Mouse (Mus musculus): ENCODE measurements around the gene Rims1.

GRCm38 (mm10) chr1:22356209-22356608 is 449.6 kb downstream of the Rims1 start:
- no peak for TF ChIP-seq FLI1 (IDR thresholded peaks at IDR 0.05; ENCODE audit: low read length)
- no peak for TF ChIP-seq GATA1 (IDR thresholded peaks at IDR 0.05; ENCODE audit: borderline replicate concordance, low read length)
